Mouse (Mus musculus): ENCODE results near the gene Col18a1. TPM values are rescaled to one million over a fixed set of nuclear protein-coding genes. Genes with fewer than 3 reads are reported as not detected.

Col18a1 gene
- polyA plus RNA-seq, 1 experiment from 2014 or later = 86.5 TPM

- Histone ChIP-seq H3K27ac (replicated peaks) (no peak overlapping the region), H3K27me3 (no peaks in the 10 kb centered on the region), H3K9me3 (replicated peaks) (no peaks in the 10 kb centered on the region), H3K4me2 (replicated peaks) (no peak overlapping the region), H3K36me3 (no peaks in the 10 kb centered on the region), H3K9ac (no peak overlapping the region), H3K4me1 (peaks cover 11% of the 10 kb centered on the region), H3K4me3 (replicated peaks) (no peak overlapping the region)
- no peak for ATAC-seq (ENCODE audit: insufficient number of reproducible peaks, low FRiP score, low TSS enrichment, low read depth)
- WGBS = 52% methylated on average over 4 of the region's 4 CpGs
These were observed 66.6 kb downstream of the Col18a1 start for GRCm38 (mm10) chr10:77099777-77100176.

DNA sequence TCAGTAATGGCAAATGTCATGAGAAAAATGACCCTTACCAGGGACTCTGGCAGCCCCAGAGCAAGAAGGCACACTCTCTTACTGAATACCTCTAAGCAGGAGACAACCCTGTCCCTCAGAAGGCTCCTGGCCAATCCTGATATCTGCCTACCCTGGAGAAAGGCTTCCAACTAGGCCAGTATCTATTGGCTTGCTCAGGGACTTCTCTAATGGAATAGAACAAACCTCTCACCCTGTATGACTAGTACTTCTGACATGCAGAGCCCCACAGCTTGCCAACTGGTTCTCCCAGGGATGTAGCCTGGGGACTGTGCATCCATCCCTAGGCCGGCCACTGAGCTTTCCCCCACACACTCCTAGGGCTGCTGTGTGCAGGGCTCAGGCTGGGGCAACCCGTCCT is 67.7 kb downstream of the Col18a1 start:
- H3K4me2 ChIP-seq (replicated peaks) = no peak overlapping the region
- H3K36me3 ChIP-seq = peaks cover 3% of the 10 kb centered on the region; the same call in 1 of the 2 replicates
- H3K27me3 ChIP-seq = no peaks in the 10 kb centered on the region
- no peak overlapping the region for H3K9ac ChIP-seq
- H3K4me3 ChIP-seq (replicated peaks) = no peak overlapping the region
- H3K4me1 ChIP-seq = peaks cover 11% of the 10 kb centered on the region
- H3K27ac ChIP-seq (replicated peaks) = no peak overlapping the region
- ATAC-seq (ENCODE audit: insufficient number of reproducible peaks, low FRiP score, low TSS enrichment, low read depth) = no peak
- WGBS = 82% methylated on average over 2 of the region's 2 CpGs
- no peaks in the 10 kb centered on the region for H3K9me3 ChIP-seq (replicated peaks)

- H3K36me3 ChIP-seq = peaks cover 3% of the 10 kb centered on the region; the same call in 1 of the 2 replicates
- H3K27me3 ChIP-seq = no peaks in the 10 kb centered on the region
- H3K9me3 ChIP-seq (replicated peaks) = 0 out of 2 replicates have a peak, but pooled peaks cover 3% of the 10 kb centered on the region
- WGBS = 56% methylated on average over 4 of the region's 4 CpGs
- ATAC-seq (ENCODE audit: insufficient number of reproducible peaks, low FRiP score, low TSS enrichment, low read depth) = 0 out of 2 replicates have a peak, but pooled peaks have one; percentile 35
- no peak overlapping the region for H3K4me3 ChIP-seq (replicated peaks)
- peaks cover 11% of the 10 kb centered on the region for H3K4me1 ChIP-seq
- no peak overlapping the region for H3K27ac ChIP-seq (replicated peaks)
- no peak overlapping the region for H3K4me2 ChIP-seq (replicated peaks)
- no peak overlapping the region for H3K9ac ChIP-seq
These were observed 68.5 kb downstream of the Col18a1 start for GRCm38 (mm10) chr10:77097890-77098200.

- no peak overlapping the region for H3K9ac ChIP-seq
- WGBS = 69% methylated on average over 12 of the region's 12 CpGs
- ATAC-seq (ENCODE audit: insufficient number of reproducible peaks, low FRiP score, low TSS enrichment, low read depth) = no peak
- peaks cover 11% of the 10 kb centered on the region for H3K4me1 ChIP-seq
- H3K4me3 ChIP-seq (replicated peaks) = no peak overlapping the region
- H3K27me3 ChIP-seq = no peaks in the 10 kb centered on the region
- 0 out of 2 replicates have a peak, but pooled peaks cover 5% of the 10 kb centered on the region for H3K9me3 ChIP-seq (replicated peaks)
- H3K4me2 ChIP-seq (replicated peaks) = no peak overlapping the region
- no peak overlapping the region for H3K27ac ChIP-seq (replicated peaks)
- H3K36me3 ChIP-seq = peaks cover 8% of the 10 kb centered on the region; the same call in 1 of the 2 replicates
These were observed 69.1 kb downstream of the Col18a1 start for GRCm38 (mm10) chr10:77097006-77097889.

GRCm38 (mm10) chr10:77095666-77096065 is 70.7 kb downstream of the Col18a1 start:
- Histone ChIP-seq H3K9me3 (replicated peaks) (0 out of 2 replicates have a peak, but pooled peaks cover 5% of the 10 kb centered on the region), H3K36me3 (peaks cover 8% of the 10 kb centered on the region; the same call in 1 of the 2 replicates), H3K9ac (no peak overlapping the region), H3K27ac (replicated peaks) (no peak overlapping the region), H3K4me2 (replicated peaks) (no peak overlapping the region), H3K27me3 (no peaks in the 10 kb centered on the region), H3K4me3 (replicated peaks) (no peak overlapping the region), H3K4me1 (peaks cover 11% of the 10 kb centered on the region)
- no peak for ATAC-seq (ENCODE audit: insufficient number of reproducible peaks, low FRiP score, low TSS enrichment, low read depth)
- 81% methylated on average over 3 of the region's 3 CpGs for WGBS

GRCm38 (mm10) chr10:77093817-77094216 is 72.5 kb downstream of the Col18a1 start:
- ATAC-seq (ENCODE audit: insufficient number of reproducible peaks, low FRiP score, low TSS enrichment, low read depth) = no peak
- no peak overlapping the region for H3K4me2 ChIP-seq (replicated peaks)
- H3K4me1 ChIP-seq = peaks cover 21% of the 10 kb centered on the region
- H3K4me3 ChIP-seq (replicated peaks) = no peak overlapping the region
- H3K9ac ChIP-seq = no peak overlapping the region
- H3K36me3 ChIP-seq = peaks cover 8% of the 10 kb centered on the region; the same call in 1 of the 2 replicates
- no peaks in the 10 kb centered on the region for H3K27me3 ChIP-seq
- 0 out of 2 replicates have a peak, but pooled peaks cover 5% of the 10 kb centered on the region for H3K9me3 ChIP-seq (replicated peaks)
- no peak overlapping the region for H3K27ac ChIP-seq (replicated peaks)

DNA sequence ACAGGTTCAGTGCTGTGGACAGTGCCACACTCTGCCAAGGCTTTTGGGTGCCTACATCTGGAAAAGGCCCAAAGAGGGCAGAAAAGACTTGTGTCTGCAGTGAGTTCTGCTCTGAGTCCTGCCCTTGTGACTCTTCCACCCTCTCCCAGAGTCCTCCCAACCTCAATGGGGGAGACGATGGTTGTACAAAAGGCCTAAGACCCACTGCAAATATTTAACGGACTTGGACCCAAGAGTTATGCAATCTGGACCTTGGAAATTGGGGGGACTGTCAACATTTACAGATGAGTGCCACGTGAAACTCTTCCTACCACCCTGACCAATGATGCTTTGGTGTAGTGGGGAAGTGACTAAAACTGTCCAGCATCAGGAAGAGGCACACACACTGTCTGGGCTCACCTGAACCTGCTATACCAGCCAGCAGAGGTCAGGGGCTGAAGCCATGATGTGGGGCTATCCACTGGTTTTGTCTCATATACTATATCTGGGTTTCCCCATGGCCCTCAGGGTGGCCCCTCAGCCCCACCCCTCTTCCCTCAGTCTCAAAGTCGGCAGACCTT is 74.7 kb downstream of the Col18a1 start:
- Histone ChIP-seq H3K9me3 (replicated peaks) (0 out of 2 replicates have a peak, but pooled peaks cover 5% of the 10 kb centered on the region), H3K4me2 (replicated peaks) (no peak overlapping the region), H3K4me3 (replicated peaks) (no peak overlapping the region), H3K36me3 (peaks cover 8% of the 10 kb centered on the region; the same call in 1 of the 2 replicates), H3K27me3 (no peaks in the 10 kb centered on the region), H3K4me1 (peaks cover 10% of the 10 kb centered on the region), H3K9ac (no peak overlapping the region), H3K27ac (replicated peaks) (no peak overlapping the region)
- ATAC-seq (ENCODE audit: insufficient number of reproducible peaks, low FRiP score, low TSS enrichment, low read depth) = no peak
- WGBS = 78% methylated on average over 4 of the region's 4 CpGs

- H3K4me2 ChIP-seq (replicated peaks) = no peak overlapping the region
- H3K27me3 ChIP-seq = no peaks in the 10 kb centered on the region
- peaks cover 10% of the 10 kb centered on the region for H3K4me1 ChIP-seq
- peaks cover 8% of the 10 kb centered on the region; the same call in 1 of the 2 replicates for H3K36me3 ChIP-seq
- no peak overlapping the region for H3K4me3 ChIP-seq (replicated peaks)
- H3K27ac ChIP-seq (replicated peaks) = 0 out of 2 replicates have a peak overlapping the region, but pooled peaks have one; percentile 34
- 0 out of 2 replicates have a peak, but pooled peaks cover 5% of the 10 kb centered on the region for H3K9me3 ChIP-seq (replicated peaks)
- no peak overlapping the region for H3K9ac ChIP-seq
- WGBS = 67% methylated on average over 5 of the region's 5 CpGs
- ATAC-seq (ENCODE audit: insufficient number of reproducible peaks, low FRiP score, low TSS enrichment, low read depth) = no peak
These were observed 76.3 kb downstream of the Col18a1 start for GRCm38 (mm10) chr10:77090063-77090462.

DNA sequence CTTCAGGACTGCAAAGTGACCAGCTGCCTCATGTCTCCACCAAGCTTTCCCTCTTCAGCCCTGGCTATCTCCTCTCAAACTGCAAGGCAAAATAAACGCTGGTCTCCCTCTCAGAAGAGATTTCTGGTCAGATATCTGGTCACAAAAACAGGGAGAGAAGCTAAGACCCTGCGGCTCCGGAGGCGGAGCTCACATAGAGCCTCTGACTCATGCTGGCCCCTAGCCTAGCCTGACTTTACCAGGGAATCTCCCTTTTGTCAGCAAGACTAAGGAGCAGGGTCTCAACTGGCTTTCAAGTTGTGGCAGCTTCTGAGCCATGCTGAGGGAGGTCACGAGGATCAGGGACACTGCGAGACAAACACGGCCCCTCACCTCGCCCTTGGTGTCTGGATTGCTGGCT is 77.0 kb downstream of the Col18a1 start:
- Histone ChIP-seq H3K4me1 (peaks cover 10% of the 10 kb centered on the region), H3K27ac (replicated peaks) (peak overlapping the region; percentile 34; the same call in 1 of the 2 replicates), H3K27me3 (no peaks in the 10 kb centered on the region), H3K4me3 (replicated peaks) (no peak overlapping the region), H3K9ac (no peak overlapping the region), H3K36me3 (peaks cover 8% of the 10 kb centered on the region; the same call in 1 of the 2 replicates), H3K4me2 (replicated peaks) (peak overlapping the region; percentile 22; the same call in 1 of the 2 replicates), H3K9me3 (replicated peaks) (0 out of 2 replicates have a peak, but pooled peaks cover 5% of the 10 kb centered on the region)
- WGBS = 61% methylated on average over 8 of the region's 8 CpGs
- ATAC-seq (ENCODE audit: insufficient number of reproducible peaks, low FRiP score, low TSS enrichment, low read depth) = 0 out of 2 replicates have a peak, but pooled peaks have one; percentile 52

DNA sequence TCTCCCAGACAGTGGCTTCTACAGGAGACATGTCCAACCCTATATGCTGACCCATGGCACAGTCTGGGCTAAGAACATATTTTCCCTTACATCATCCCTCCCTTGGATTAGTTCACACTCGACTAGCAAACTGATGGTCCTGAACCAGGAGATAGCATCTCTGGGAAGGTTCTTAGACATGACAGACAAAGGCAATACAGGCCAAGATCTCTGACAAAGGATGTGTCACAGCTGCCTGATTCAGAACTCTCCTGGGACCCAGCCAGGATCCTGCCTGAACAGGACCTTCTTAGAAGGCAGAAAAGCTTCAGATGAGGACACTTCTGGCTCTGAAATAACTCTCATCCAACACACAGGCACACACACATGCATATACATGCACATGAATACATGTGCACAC is 81.8 kb downstream of the Col18a1 start:
- Histone ChIP-seq H3K9me3 (replicated peaks) (no peaks in the 10 kb centered on the region), H3K27ac (replicated peaks) (0 out of 2 replicates have a peak overlapping the region, but pooled peaks have one; percentile 11), H3K4me2 (replicated peaks) (no peak overlapping the region), H3K36me3 (no peaks in the 10 kb centered on the region), H3K4me3 (replicated peaks) (no peak overlapping the region), H3K27me3 (no peaks in the 10 kb centered on the region), H3K9ac (no peak overlapping the region), H3K4me1 (peaks cover 12% of the 10 kb centered on the region; the same call in 1 of the 2 replicates)
- no peak for ATAC-seq (ENCODE audit: insufficient number of reproducible peaks, low FRiP score, low TSS enrichment, low read depth)
- 55% methylated on average over 1 of the region's 1 CpGs for WGBS

DNA sequence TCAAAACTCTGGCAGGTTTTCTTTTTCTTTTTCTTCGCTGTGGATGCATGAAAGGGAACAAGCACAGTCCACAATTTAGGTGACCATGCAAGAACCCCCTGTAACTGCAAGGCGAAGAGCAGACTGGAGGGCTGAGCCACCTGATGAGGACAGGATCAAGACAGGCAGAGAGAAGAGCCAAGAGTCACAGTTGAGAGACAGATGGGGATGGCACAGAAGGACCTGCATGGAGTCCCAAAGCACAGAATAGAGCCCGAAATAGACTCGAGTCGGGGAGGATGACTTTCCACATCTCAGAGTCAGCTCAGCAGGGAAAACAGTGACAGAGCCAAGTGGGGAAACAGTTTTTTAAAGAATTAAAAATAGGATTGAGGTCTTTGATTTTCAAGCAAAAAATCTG is 83.4 kb downstream of the Col18a1 start:
- no peak overlapping the region for H3K9ac ChIP-seq
- ATAC-seq (ENCODE audit: insufficient number of reproducible peaks, low FRiP score, low TSS enrichment, low read depth) = no peak
- H3K27ac ChIP-seq (replicated peaks) = no peak overlapping the region
- H3K4me3 ChIP-seq (replicated peaks) = no peak overlapping the region
- H3K4me1 ChIP-seq = peaks cover 8% of the 10 kb centered on the region; the same call in 1 of the 2 replicates
- H3K9me3 ChIP-seq (replicated peaks) = no peaks in the 10 kb centered on the region
- WGBS = 50% methylated on average over 5 of the region's 5 CpGs
- no peaks in the 10 kb centered on the region for H3K27me3 ChIP-seq
- no peaks in the 10 kb centered on the region for H3K36me3 ChIP-seq
- no peak overlapping the region for H3K4me2 ChIP-seq (replicated peaks)
